Mouse (Mus musculus): ENCODE data around the gene Psors1c2.

The Psors1c2 gene

DNA sequence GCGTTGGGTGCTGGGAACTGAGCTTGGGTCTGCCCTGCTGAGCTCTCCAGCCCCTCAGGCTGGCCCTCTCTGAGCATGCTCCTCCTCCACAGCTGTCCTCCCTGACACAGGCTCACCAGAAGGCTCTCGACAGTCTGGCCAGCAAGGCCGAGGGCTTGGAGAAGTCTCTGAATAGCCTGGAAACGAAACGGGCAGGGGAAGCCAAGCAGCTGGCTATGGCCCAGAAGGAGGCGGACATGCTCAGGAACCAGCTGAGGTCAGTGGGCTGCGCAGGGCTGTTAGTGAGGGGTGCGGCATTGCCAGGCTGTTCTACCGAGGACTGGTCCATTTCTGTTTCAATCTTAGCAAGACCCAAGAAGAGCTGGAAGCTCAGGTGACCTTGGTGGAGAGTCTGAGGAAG lies 8.6 kb upstream of the Psors1c2 start:
- no peak for DNase-seq

DNA sequence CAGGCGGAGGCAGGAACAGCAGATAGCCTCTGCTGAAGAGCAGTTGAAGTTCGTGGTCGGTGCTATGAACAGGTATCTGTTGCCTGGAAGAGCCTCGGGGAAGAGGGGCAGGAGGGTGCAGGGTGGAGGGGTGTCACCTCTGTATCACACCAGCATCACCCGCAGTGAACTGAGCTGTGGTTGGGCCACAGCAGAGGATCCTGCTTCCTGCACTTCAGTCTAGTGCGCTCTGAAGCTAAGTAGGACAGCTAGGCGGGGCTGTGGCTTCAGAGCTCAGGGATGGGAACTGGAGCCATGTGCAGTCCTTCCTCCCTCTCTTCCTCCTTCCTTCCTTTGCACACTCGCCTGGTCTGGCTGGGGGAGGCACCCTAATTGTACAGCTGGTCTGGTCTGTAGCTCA lies 6.4 kb upstream of the Psors1c2 start:
- DNase-seq = no peak

DNA sequence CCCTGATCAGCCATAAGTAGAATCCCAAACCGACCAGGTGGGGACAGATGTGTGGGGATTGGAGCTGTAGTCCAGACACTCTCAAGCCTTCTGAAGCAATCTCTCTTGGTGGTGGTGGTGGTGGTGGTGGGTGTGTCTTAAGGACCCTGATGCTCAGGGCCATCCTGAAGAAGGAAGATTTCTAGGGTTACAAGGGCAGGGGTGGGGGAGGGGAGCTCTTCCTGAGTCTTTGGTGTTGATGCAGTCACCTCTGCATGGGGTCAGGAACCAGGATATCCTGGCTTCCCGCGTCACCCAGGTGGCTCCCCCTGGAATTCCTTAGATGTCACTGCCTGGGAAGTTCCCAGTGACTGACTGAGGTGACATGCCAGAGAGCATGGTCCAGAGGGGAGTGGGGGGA lies 641 bp upstream of the Psors1c2 start:
- no peak for DNase-seq

DNA sequence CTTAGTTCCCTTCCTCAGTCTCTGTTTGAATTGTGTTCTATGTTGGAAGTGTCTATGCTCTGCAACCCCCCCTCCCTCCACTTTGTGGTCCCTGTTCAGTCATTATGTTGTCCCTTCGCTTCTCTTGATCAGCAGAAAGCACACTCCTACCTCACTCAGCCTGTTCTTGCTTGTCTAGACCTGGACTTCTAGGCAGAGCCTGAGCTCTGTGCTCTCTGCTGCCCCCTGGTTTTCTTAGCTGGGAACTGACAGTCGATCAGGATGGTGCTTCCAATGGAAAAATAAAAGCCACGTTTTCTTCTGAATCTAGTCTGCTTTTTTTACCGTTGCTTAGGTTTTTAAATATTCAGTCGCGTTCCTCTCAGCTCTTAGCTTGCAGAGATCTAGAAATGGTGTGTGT lies 1.3 kb downstream of the Psors1c2 start:
- DNase-seq = peak; percentile 79 to 82

DNA sequence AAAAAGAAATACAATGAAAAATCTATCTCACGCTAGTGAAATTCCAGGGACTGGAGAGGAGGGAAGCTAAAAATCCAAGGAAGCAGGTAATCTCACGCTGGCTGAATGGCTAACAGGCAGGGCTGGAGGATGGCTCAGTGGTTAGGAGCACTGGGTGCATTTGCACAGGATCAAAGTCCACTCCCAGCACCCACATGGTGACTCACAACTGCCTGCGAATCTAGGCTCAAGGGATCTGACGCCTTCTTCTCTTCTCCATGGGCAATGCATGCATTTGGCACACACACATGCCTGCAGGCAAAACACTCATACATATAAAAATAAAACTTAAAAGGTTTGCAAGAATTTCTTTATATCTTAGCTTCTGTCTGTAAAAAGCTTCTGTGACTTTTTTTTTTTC lies 4.4 kb downstream of the Psors1c2 start:
- no peak for DNase-seq

DNA sequence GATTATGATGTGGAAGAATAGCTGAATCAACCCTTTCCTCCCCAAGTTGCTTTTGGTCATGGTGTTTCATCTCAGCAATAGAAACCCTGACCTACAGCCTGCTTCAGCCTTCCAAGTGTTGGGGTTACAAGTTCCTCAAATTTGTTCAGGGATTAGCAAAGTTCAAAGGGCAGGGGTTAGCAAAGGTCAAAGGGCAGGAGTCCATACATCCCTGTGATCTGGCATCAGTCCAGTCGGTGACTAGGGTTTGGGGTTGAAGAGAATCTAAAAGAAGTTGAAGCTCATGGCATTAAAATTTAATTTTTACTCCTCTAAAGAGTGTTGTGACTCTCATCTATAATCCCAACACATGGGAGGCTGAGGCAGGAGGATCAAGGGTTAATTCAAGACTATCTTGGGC lies 5.5 kb downstream of the Psors1c2 start:
- DNase-seq = no peak

DNA sequence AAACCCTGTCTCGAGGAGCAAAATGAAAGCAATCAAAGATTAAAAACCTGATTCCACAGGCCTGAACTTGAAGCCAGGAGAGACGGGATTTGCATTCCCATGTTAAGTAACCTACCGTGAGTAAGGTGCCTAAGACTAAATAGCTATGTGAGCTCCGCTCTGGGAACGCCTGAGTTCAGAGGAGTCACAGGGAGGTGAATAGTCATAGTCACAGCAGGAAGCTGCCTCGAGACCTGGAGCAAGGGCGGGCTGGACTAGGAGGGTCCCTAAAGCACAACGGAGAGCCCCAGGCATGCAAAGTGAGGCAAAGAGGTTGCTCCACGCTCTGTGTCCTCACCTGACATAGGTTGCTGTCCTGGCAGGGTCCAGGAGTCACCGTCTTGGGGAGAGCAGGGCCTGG lies 6.5 kb downstream of the Psors1c2 start:
- no peak for DNase-seq

DNA sequence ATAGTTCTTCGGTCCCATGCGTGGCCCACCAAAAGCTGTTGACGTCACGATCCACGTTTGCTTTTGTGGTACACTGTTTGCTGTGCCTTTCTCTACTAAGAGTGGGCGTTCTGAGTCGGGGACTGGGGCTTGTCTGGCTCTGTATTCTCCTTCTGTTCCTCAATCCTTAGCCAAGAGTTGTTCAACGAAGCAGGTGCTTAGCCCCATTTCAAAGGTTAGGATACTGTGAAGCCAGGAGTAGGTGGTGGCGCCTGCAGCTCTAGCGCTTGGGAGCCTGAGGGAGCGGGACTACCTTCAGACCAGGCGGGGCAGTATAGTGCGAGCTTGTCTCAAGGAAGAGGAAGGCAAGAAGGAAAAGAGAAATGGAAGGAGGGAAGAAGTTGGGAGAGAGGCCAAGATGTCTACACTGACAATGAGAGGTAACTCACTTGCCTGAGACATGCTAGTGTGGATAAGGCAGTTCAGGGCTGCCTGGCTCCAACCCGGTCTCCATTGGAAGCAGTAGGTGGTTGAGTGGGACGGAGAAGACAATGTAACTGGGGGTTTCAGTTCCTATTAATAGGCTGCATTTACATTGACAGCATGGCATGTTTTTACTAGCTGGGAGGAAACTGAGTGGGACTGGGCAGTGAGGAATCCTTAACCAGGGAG lies 9.9 kb downstream of the Psors1c2 start:
- DNase-seq = no peak

DNA sequence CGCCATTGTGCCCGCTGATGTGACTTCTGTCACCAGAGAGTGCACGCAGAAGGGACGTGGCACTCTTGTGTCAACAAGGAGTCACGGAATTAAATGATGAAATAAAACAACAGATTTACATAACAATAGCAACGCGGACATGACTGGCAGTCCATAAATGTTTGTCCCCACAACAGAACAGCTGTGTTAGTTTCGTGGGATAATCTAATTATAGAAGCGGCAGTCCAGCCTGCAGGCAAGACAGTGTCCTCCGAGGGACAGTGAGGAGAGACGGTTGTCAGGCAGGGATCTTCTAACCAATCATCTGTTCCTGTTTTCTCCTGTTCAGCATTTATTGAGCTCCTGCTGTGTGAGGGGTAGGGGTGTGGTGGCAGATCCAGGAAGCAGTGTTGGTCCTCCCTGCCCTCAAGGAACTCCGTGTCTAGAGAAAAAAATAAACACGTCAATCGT lies 10.4 kb downstream of the Psors1c2 start:
- no peak for DNase-seq

DNA sequence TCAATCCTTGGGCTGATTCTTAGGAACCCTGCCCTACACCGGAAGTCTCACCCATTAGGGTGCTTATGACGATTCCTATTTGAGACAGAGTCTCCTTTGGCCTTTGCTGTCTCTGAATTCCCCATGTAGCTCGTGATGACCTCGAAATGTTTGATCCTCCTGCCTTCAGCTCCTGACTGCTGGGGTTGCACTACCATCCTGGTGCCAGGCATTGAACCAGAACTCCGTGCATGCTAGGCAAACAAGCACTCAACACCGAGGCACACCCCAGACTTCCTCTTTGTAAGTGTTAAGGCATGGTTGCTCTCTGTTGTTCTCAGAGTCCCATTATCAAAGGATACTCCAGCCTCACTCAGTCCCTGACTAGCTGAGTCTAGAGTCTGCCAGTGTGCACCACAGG lies 11.0 kb downstream of the Psors1c2 start:
- no peak for DNase-seq

DNA sequence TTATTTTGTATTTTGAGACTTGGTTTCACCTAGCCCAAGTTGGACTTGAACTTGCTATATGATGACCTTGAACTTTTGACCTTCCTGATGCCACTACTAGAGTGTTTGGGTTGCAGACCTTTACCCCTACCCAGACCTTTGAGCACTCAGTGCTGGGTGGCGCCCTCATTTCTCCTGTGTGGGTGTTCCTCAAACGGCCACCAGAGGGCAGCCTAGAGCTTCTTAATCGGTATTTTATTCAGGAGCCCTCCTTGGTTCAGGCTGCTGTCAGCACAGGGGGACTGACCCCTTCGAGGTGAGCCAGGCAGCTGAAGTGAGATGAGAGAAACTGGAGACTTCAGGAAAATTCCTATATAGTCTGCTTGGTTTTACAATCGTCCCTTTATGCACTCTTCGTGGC lies 11.7 kb downstream of the Psors1c2 start:
- peak; percentile 67 to 75 for DNase-seq

DNA sequence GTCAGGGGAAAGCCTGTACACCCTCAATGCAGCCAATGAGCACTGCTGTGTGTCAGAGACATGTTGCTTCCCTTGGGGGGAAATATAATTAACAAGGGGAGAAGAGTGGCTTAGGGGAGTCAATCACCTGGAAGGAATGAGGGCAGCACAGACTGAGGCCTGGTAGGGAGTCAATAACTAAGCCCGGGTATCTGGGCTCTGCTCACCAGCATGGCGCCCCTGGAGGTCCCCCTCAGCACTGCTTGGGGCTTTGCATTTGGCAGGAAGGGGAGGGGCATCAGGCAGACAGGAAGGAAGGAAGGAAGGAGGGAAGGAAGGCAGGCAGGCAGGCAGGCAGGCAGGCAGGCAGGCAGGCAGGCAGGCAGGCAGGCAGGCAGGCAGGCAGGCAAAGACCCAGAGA lies 14.5 kb downstream of the Psors1c2 start:
- DNase-seq = no peak

DNA sequence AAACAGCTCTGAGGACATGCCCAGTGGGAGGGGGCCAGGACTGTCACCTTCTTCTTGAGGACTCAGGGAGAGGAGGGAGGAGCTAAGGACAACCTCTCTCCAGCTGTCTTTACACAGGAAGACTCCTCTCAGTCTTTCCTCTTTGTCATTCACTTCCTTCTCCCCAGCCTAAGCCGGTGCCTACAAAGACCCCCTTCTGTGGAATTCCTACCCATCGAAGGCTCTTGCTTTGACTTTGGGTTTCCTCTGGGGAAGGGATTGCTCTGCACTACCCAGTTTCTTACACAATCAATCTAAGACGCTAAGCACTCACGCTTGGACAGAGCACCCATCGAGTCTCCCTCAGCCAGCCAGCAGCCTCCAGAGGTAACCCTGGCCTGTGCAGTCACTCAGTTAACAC lies 15.6 kb downstream of the Psors1c2 start:
- no peak for DNase-seq

DNA sequence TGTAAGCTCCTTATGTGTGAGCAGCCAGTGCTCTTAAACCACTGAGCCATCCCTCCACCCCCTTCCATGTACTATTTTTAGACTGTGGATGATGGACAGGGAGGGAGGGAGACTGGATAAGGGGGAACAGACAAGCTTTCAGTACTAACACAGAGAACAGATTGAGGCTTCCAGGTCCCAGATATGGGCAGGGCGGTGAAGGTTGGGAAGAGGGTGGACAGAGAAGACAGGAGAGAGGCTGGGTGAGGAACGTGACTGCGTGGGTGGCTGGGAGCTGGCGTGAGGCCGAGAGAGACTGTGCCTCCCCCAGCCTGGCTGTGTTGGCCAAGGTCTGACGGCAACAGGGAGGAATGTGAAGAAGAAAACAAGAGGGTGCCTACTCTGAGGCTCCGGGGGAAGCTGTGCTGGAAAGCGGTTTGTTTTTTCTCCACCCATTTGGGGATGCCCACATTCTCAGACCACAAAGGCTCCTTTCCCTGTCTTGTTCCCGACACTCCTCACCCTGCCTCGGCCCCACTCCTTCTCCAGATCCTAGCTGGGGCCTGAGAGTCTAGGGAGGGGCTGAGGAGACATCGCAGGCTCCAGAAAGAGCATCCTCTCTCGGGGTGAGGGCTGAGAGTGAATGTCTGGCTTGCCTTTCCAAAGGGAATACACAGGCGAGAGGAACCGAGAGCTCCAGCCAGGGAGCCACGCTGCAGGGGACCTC lies 16.6 kb downstream of the Psors1c2 start:
- DNase-seq = peak; percentile 86 to 90

DNA sequence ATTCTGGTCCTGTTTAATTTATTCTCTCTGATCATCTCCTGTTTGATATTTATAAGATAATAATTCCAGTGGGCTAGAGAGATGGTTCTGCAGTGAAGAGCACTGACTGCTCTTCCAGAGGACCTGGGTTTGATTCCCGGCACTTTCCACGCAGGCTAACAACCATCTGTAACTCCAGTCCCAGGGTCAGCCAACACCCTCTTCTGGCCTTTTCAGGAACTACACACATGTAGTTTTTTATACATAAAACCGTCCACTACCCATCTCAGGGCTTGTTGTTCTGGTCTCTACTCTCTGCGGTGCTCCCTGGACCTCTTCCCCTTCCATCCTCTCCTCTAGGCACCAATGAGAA lies 17.1 kb downstream of the Psors1c2 start:
- DNase-seq = no peak

DNA sequence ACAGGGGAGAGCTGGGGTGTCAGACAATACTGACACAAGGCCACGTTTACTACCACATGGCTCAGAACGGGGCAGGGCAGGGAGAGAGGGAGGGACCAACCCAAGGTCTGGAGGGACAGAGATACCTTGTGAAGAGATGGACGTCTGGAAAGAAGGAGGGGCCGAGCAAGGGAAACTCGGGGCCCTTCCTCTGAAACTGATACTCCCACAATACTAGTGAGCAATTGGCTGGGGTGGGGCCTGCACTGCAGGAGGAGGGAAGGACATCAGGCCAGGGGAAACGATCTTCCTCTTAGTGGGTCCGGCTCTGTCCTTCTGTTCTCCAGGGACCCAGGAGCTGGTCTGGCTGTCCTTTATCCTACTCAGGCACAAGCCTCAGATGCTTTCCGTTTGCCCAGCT lies 17.9 kb downstream of the Psors1c2 start:
- no peak for DNase-seq

DNA sequence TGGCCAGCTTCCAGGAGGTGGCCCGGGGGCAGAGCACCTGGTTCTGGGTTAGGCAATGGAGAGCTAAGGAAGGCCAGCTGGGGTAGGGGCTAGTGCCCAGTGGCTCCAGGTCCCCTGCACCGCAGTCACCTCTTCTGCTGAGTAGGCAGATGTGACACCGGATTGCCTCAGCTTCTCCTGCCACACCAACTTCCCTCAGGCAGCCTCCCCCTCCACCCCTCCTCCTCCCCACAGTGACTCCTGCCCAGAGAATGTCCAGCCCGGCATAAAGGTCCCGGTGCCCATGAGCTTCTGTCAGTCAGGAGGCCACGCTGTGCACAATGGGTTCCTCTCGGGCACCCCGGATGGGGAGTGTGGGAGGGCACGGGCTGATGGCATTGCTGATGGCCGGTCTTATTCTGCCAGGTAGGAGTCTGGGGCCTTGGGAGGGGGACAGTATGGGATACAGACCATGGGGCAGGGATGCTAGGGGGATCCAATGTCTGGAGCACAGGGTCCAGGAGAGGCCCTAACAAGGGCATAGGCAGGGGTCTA lies 18.9 kb downstream of the Psors1c2 start, which contains the start of gene Cdsn:
Gene Cdsn, plus strand, starts transcription at position 248 of the 534 bp plus-strand sequence.
- DNase-seq = no peak

DNA sequence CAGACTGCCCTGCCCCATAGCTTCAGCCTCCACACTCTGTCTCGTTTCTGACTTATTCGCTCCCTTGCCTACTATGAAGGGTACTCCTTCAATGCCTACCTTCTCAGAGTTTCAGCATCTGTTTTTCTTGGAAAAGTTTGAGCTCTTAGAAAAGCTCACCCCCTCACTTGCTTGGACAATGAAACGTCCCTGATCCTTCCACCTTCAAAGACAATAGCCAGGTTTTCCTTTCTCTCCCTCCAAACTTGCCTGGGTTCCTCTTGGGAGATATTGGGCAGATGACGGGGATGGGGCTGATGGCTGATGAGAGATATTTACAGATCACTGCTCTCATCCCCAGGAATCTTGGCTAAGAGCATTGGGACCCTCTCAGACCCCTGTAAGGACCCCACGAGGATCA lies 21.3 kb downstream of the Psors1c2 start:
- no peak for DNase-seq

DNA sequence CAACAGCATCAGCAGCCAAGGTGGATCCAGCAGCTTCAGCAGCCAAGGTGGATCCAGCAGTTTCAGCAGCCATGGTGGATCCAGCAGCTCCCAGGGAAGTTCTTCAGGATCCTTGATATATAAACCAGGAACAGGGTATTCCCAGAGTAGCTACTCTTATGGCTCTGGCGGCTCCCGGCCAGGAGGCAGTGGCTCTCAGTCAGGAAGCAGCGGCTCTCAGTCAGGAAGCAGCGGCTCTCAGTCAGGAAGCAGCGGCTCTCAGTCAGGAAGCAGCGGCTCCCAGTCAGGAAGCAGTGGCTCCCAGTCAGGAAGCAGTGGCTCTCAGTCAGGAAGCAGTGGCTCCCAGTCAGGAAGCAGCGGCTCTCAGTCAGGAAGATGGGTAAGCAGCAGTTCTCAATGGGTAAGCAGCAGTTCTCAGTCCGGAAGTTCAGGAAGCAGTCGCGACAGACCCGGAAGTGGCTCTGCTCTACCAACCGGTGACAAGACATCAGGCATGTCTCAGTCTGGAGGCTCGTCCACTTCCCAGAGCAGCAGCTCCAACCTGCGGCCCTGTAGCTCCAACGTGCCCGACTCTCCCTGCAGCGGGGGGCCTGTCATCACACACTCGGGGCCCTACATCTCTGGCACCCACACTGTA lies 21.9 kb downstream of the Psors1c2 start:
- DNase-seq = no peak

DNA sequence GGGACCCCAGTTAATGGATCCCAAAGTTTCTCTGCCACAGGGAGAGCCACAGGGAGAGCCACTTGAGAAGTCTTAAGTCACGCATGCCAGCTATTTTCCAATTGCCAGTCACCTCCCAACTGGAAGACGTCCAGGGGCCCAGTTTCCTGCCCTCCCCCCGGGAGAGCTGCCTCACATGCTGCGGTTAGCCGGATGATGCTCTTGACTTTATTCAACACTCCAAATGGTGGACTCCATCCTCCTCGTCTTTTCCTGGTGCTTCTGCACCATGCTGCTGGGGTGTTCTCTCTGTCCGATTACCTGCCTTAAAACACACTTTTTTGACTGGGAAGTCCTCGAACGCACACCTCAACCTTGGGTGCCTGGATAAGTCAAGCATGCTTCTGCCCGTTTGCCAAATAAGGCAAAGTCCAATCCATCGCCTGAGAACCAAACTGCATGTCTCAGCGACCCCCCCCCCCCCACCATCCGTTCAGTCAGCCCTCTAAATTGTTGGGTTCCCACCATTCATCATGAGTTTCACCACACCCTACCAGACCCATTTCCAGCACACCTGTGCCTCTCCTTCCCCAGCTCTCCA lies 23.3 kb downstream of the Psors1c2 start:
- no peak for DNase-seq

DNA sequence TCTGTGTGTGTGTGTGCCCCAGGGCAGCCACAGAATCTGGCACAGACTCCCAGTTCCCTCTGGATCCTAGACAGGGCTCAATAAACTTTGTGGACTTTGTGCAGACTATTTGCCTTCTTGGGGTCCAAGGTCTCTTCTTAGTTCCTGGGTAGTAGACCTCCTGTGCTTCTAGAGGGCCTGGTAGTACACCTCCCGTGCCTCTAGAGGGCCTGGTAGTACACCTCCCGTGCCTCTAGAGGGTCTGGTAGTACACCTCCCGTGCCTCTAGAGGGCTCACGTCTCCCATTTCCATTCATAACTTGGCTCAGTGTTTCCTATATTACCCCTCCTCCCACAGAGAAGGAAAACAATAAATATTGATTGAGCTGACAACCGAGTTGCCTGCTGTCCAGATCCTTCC lies 23.8 kb downstream of the Psors1c2 start:
- peak in 1 of 2 experiments; percentile 37 for DNase-seq

DNA sequence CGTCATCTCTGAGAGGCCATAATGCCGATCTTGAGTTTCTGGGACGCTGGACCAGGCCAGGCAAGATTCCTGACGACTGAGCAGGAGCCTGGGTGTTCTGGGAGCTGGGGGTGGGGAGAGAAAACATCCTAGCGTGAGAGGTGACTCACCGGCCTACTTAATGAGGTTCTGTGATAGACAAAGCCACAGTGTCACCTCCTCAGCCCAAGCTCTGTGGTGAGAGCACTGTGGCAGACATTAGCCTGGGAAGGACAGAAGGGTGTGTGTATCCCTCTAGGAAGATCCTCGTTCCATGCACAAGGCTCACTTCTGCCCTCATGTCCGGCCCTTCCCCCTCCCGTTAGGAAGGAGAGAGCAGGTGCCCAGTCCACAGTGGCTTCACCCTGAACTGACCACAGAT lies 24.4 kb downstream of the Psors1c2 start:
- no peak for DNase-seq

DNA sequence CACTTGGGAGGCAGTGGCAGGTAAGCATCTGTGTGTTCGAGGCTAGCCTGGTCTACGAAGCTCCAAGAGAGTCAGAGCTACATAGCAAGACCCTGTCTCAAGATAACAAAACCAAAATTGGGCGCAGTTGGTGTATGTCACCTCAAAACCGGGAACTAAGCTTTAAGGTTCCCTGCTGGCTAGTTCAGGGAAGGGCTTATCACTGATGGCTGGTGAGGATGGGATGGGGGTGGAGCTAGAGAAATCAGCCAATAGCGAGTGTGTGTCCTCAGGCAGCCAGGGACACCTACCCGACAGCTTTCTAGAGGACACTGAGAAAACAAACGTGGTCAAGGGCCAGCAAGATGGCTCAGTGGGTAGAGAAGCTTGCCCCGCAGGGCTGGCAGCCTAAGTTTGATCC lies 25.2 kb downstream of the Psors1c2 start:
- DNase-seq = no peak

DNA sequence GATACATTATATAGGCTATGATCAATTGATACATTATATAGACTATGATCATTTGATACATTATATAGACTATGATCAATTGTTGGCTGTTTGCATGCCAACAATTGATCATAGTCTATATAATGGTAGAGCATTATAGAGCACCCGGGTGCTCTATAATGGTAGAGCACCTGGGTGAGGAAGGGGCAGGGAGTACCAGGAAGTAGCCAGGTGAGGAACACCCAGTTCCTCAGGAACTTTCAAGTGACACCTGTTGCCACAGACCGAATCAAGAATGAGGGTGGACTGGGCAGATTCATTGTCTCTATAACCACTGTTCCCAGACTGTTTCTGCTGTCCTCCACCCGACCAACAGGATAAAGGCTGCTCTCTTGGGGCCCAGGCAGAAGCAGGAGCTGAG lies 34.1 kb downstream of the Psors1c2 start, which contains the start of gene 2300002M23Rik:
Gene 2300002M23Rik, plus strand, starts transcription at position 301 of the 400 bp plus-strand sequence.
- no peak for DNase-seq

Measured in cerebellum, postnatal 36 days (tissue).